Mouse (Mus musculus) olfactory bulb, adult 2 months (tissue): ENCODE data around the gene Cep170b.

Source experiments
- CTCF ChIP-seq: fragments of 200-500 bp; IDR thresholded peaks from 2 replicates; pipeline ENCODE4 v1.5.1; 2012; ENCODE audit warnings: low read depth, mild to moderate bottlenecking, low read length, moderate library complexity; ENCODE audit not compliant: insufficient read depth
- POLR2A ChIP-seq: fragments of 200-500 bp; IDR thresholded peaks from 2 replicates; pipeline ENCODE4 v1.6.1; 2012; ENCODE audit warnings: mild to moderate bottlenecking, low read depth, low read length, moderate library complexity; ENCODE audit not compliant: insufficient read depth

DNA sequence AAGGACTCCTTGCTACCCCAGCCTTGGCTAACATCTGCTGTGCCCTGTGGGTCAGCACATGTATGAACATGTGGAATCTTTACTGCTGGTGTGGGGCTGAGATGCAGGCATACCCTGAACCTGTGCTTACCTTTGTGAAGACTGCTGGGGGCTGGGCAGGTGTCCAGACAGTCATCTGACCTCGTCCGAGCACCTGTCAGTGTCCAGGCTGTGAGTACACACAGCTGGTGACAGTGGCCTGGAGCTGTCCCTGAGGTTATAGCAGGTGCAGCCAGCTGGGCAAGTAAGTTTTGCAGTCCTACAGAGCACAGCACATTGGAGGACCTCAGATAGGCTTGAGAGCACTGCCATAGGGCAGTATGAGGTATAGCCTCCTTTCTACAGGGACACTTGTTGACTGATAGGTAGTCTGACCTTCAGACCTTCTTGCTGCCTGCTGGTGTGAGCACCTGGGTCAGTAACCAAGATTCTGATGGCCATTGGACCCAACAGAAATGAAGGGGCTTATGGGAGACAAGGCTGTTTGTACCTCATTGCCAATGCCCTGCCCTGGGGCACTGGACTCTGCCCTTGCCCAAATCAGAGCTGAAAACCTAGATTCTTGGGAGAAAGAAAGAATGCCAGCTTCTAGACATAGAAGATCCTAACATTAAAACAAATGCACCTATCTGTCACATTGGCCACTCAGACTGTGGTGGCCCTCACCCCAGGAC lies 14.0 kb downstream of the Cep170b start:
- TF ChIP-seq CTCF (no peak), POLR2A (no peak)
